Mouse (Mus musculus) B cell, adult (primary cell): ENCODE data around the gene Slco1a5. TPM values are rescaled to one million over a fixed set of nuclear protein-coding genes. Genes with fewer than 3 reads are reported as not detected.

Experiments
- total RNA-seq: library from RNA; stranded (reverse); gene quantifications from 4 replicates; pipeline ENCODE4 v1.2.4, GENCODE M21; 2023; ENCODE audit not compliant: inconsistent age

Gene Slco1a5
- not detected in 4 replicates for total RNA-seq

GRCm38 (mm10) chr6:142322881-142323280, at the start of gene Slco1a5:
Slco1a5 (minus strand) TSS chr6:142322981.

DNA sequence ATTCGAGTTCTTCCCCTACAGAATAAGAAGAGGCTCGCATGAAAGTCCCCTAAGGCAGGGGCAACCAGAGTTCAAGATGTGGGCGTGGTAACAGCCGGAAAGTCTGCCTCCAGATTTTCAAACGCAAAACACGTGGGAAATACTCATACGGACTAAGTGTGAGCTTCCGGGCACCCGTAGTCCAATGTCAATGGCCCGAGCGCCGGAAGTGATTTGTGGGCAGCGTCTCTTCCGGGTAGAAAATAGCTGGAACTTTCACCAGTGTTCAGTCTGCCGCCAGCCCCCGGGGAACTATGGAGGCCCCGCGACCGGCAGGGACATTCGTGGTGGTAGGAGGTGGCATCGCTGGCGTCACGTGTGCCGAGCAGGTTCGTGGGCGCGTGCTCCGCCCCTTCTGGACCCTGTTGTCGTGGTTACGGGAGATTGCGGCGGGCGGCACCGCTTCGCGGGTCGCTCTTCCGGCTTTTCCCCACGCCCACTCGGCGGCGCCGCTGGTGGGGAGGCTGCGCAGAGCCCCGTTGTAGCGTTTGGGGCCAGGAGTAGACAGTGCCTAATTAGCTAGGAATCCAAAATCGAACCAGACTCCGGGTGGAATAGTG, 22.8 kb upstream of the Slco1a5 start, which contains the start of gene Pyroxd1:
TSS of gene Pyroxd1 (plus strand) at position 215 of the 599 bp plus-strand sequence.

DNA sequence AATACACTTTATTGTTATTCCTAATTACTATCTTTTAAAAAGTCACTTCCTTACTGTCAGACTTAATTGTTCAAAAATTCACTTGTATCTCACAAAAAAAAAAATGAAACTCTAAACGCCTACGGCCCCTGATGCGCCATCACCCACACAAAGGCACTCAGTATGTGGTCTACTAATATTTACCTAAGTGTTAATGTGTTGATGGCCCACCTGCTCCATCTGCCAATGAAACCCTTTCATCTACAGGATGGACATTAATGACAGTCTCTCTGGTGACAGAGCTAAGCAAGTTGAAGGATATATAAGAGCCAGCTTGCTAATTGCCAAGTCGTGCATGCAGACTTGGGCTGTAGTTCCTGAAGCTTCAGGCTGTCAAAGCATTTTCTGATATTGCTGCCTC, 24.7 kb downstream of the Slco1a5 start, which contains the start of gene Iapp:
TSS of gene Iapp (plus strand) at position 326 of the 400 bp plus-strand sequence.

DNA sequence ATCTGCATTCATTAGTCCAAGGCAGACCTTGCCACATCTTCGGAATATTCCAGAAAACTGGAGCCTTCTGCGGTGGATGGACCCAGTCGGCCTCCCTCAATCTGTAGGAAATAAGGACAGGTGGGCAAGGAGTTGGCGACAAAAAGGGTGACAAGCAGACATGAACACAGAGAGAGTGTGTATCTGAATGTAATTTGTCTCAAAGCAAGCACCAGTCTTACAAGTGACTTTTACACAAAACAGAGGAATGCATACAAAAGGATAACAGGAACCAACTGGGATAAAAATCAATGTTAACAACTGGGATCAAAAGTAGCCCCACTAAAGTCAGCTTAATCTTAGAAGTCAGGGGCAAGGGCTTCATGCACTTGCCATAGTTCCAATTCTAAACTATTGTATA, 114.4 kb downstream of the Slco1a5 start, which contains the start of gene Slco1a6:
TSS of gene Slco1a6 (minus strand) at position 101 of the 400 bp plus-strand sequence.

Other genes starting within 250 kb of the Slco1a5 start
- not detected in 4 replicates for gene Slco1a6, start 114.5 kb downstream of the Slco1a5 start, total RNA-seq
- not detected in 4 replicates for gene Iapp, start 24.6 kb downstream of the Slco1a5 start, total RNA-seq
- gene Pyroxd1, start 22.7 kb upstream of the Slco1a5 start, total RNA-seq, result 20.0 to 25.6 TPM (median 23.3 TPM) in 4 replicates
- gene Recql, start 64.1 kb upstream of the Slco1a5 start, total RNA-seq, result 29.4 to 44.9 TPM (median 32.1 TPM) in 4 replicates
- 12.9 to 21.0 TPM (median 18.7 TPM) in 4 replicates for gene Golt1b, start 64.2 kb upstream of the Slco1a5 start, total RNA-seq
- 0.48 to 0.64 TPM (median 0.48 TPM) in 3 of 4 replicates, not detected in the other for gene Spx, start 90.5 kb upstream of the Slco1a5 start, total RNA-seq
- gene Gys2, start 150.1 kb upstream of the Slco1a5 start, total RNA-seq, result not detected in 4 replicates
- gene Ldhb, start 185.0 kb upstream of the Slco1a5 start, total RNA-seq, result 0.90 to 0.96 TPM in 2 of 4 replicates, not detected in the others
- gene Kcnj8, start 248.6 kb upstream of the Slco1a5 start, total RNA-seq, result not detected in 4 replicates